Mouse (Mus musculus) layer of hippocampus, adult 2 months (tissue): Measurements from ENCODE around the gene Serpinb5. TPM values are rescaled to one million over a fixed set of nuclear protein-coding genes. Genes with fewer than 3 reads are reported as not detected.
A peak's percentile ranks its signal among the peaks of the same experiment; 100 is the strongest.

Experiments used
- DNase-seq, 2 experiments: peaks; one replicate each; pipeline ENCODE4 v3.0.0; 2022; ENCODE audit warnings: low spot score in 2 of 2
- H3K27ac ChIP-seq: fragments of 200-600 bp; 2 replicates; pipeline ENCODE4 v1.8.1; 2022
- H3K4me3 ChIP-seq: fragments of 200-600 bp; 2 replicates; pipeline ENCODE4 v1.8.1; 2022; ENCODE audit warnings: mild to moderate bottlenecking
- CTCF ChIP-seq: fragments of 200-600 bp; conservative IDR thresholded peaks from 2 replicates; pipeline ENCODE4 v1.8.1; 2022; ENCODE audit warnings: antibody characterized with exemption, mild to moderate bottlenecking, moderate library complexity
- long read RNA-seq, 2 experiments: library from polyadenylated mRNA; stranded (forward); transcript quantifications; one replicate each; pipeline ENCODE4 v2.0.0; 2021; ENCODE audit warnings: borderline mapping rate in 2 of 2
- total RNA-seq, 2 experiments: library from RNA; stranded (reverse); gene quantifications; 2 replicates each; pipeline ENCODE4 v1.2.3; 2021

Serpinb5 gene
- not detected for total RNA-seq
- long read RNA-seq, experiment 1: 0 reads
- long read RNA-seq, experiment 2: 0 reads

- Histone ChIP-seq H3K4me3 (no peak within 1 kb of the TSS), H3K27ac (no peak within 1 kb of the TSS)
- TF ChIP-seq CTCF: no peak
- DNase-seq: no peak
Measured at GRCm38 (mm10) chr1:106860847-106861246, at the start of gene Serpinb5. Gene Serpinb5 (plus strand): TSS chr1:106861173.

- Histone ChIP-seq H3K4me3 (no peak overlapping the region), H3K27ac (no peak overlapping the region)
- no peak for DNase-seq
- TF ChIP-seq CTCF: no peak
Measured at GRCm38 (mm10) chr1:106814864-106815263, 46.1 kb upstream of the Serpinb5 start.

GRCm38 (mm10) chr1:106815265-106815664 is 45.7 kb upstream of the Serpinb5 start:
- DNase-seq: no peak
- no peak overlapping the region for H3K27ac ChIP-seq
- no peak overlapping the region for H3K4me3 ChIP-seq
- no peak for TF ChIP-seq CTCF

GRCm38 (mm10) chr1:106816766-106817165 is 44.2 kb upstream of the Serpinb5 start:
- no peak for DNase-seq
- TF ChIP-seq CTCF: no peak
- H3K4me3 ChIP-seq: no peak overlapping the region
- no peak overlapping the region for H3K27ac ChIP-seq

DNA sequence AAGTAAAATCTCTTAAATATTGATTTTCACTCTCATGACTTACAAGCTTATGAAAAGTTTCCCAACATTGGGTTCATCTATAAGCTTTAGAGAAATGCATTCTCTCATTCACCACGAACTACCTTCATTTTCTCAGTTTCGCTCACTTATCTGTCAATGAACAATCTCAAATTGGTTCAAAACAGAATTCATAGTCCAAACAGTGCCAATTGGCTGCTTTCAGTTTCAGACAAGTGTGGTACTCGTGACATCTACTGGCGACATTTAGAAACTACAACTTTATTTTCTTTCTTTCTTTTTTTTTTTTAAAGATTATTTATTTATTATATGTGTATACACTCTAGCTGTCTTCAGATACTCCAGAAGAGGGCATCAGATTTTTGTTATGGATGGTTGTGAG is 42.6 kb upstream of the Serpinb5 start:
- H3K4me3 ChIP-seq: no peak overlapping the region
- H3K27ac ChIP-seq: no peak overlapping the region
- peak; percentile 78 for TF ChIP-seq CTCF
- DNase-seq: no peak

- Histone ChIP-seq H3K27ac (no peak overlapping the region), H3K4me3 (no peak overlapping the region)
- TF ChIP-seq CTCF: no peak
- DNase-seq: no peak
Measured at GRCm38 (mm10) chr1:106822297-106822696, 38.7 kb upstream of the Serpinb5 start.

DNA sequence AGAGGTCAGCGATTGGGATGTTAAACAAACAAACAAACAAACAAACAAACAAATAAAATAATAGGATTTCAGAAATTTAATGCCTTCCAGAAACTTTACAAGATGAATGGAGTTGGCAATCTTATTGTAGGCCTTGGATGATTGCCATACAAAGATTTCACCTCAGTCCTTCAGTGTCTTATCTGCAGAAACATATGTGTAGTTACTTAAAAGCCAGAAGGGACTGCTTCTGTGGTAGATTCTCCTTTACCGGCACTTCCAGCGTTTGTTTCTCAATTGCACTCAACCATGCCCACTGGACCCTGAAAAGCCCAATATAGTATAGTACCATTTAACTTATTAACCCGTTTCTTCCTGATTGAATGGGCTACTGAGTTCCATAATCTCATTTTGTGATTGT is 32.2 kb upstream of the Serpinb5 start:
- DNase-seq: no peak
- Histone ChIP-seq H3K4me3 (no peak overlapping the region), H3K27ac (no peak overlapping the region)
- no peak for TF ChIP-seq CTCF

GRCm38 (mm10) chr1:106865543-106865942 is 4.6 kb downstream of the Serpinb5 start:
- no peak overlapping the region for H3K4me3 ChIP-seq
- no peak overlapping the region for H3K27ac ChIP-seq
- DNase-seq: no peak
- TF ChIP-seq CTCF: no peak

DNA sequence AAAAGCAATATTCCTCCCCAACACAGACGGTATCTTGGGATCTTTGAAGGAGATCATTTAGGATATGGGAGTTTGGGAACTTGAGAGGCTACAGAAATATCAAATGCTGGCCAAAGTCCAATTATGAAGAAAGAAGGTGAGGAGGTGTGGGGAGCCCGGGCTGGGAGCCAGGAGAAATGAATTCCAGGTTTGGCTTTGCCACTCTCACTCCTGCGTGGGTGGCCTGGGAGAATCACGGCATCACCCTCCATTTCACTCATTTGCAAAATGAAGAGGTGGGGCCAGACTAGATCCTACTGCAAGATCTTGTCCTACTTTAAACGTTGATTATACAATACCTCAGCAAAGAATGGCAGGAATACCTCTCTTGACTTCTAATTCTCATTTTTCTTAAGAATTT is 5.1 kb downstream of the Serpinb5 start:
- Histone ChIP-seq H3K4me3 (no peak overlapping the region), H3K27ac (no peak overlapping the region)
- DNase-seq: no peak
- no peak for TF ChIP-seq CTCF

DNA sequence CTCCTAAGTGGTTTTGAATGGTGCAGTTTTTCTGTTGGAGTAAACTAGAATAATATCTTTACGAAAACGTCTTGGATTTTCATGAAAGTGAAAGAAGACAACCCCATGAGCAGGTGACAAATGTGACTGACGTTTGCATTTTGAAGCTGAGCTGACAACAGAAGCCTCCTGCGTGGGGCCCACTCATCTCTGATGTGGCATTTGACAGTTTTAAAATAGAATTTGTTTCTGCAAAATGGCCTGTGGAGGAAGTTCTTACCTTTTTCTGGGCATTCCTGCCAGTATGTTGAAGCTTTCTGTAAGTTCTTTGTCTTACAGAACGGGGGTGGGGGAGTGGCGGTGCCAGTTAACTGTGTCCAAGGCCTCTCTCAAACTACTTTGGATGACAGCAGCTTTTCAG is 5.8 kb downstream of the Serpinb5 start:
- DNase-seq: no peak
- no peak for TF ChIP-seq CTCF

GRCm38 (mm10) chr1:106869986-106870385 is 9.0 kb downstream of the Serpinb5 start:
- H3K4me3 ChIP-seq: no peak overlapping the region
- H3K27ac ChIP-seq: no peak overlapping the region
- TF ChIP-seq CTCF: no peak
- DNase-seq: no peak

More for the DNA sequence above, 5.8 kb downstream of the Serpinb5 start:
- Histone ChIP-seq H3K27ac (no peak overlapping the region), H3K4me3 (no peak overlapping the region)

- H3K27ac ChIP-seq: no peak overlapping the region
- TF ChIP-seq CTCF: no peak
- no peak overlapping the region for H3K4me3 ChIP-seq
- DNase-seq: no peak
Measured at GRCm38 (mm10) chr1:106875193-106875886, 14.4 kb downstream of the Serpinb5 start.

DNA sequence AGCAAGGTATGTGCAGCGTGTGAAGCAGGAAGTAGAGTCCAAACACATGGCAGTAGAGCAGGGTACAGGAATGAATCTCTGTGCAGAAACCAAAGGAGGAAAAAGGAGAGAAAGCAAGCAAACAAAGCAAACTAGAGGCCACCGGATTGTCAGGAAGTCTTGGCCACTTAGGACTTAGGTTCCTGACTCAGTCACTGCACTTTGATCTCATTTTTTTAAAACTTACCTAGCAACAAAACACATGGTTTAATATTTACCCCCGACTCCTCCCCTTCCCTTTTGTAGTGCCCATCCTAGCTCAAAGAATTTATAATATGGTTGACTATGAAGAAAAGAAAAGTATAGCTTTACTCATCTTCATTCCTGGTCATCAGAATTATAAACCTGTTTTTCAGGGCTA is 15.2 kb downstream of the Serpinb5 start:
- no peak for DNase-seq
- no peak overlapping the region for H3K4me3 ChIP-seq
- TF ChIP-seq CTCF: no peak
- no peak overlapping the region for H3K27ac ChIP-seq

DNA sequence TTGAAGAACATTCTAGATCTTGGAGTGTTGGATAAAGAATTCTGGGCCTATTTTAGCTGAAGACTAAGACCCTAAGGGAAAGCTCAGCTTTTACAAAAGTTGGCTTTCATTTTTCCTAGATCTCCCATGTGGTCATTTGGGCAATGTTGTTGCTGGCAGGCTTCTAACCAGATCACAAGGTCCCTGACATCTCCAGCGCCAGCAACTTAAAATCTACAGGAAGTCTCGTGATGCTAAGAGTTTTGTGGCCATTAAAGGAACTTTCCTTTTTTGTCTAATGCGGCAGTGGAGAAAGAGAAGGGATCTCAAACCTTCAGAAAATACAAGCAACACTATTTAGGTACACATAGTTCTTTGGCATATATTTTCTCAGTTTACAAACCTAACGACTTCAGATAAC is 21.8 kb downstream of the Serpinb5 start:
- no peak overlapping the region for H3K27ac ChIP-seq
- no peak for DNase-seq
- no peak overlapping the region for H3K4me3 ChIP-seq
- no peak for TF ChIP-seq CTCF
